Comparison of ENCODE assay signal across 27 mouse cellular contexts in the genomic region with DNA sequence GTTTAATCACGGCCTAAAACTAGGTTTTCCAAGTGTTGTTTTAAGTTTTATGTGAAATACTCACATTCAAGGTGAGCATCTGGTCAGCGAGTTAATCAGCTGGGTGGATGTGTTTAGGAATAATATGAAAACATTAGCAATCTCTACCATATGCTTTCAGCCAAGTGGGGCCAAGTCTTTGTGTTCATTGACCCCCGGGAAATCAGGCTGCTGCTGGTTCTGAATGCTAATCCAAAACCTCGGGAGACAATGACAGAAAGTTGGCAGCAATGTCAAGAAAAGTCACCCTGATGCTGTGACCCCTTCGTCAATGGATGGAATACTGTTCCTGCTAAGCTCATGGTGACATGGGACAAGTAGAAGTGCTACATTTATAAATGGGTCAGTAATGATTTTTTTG.
A peak's percentile ranks its signal among the peaks of the same experiment; 100 is the strongest.
DNase-seq lines count a peak whose midpoint lies in the region; ATAC-seq and TF ChIP-seq lines count a peak whose summit lies in the region.
"Had no signal": no experiment of that assay in that cellular context is flagged by ENCODE, and none has a peak within 500 bp of the region (broad histone marks: within the 10 kb centered on the region; RNA-seq: fewer than 3 reads in every experiment).

No protein-coding gene starts in this region.

- no peaks in the 10 kb centered on the region for H3K36me3 ChIP-seq in hindbrain, embryonic 11.5 days (ENCODE audit: control insufficient read depth, insufficient read depth, low read length)
- no peaks in the 10 kb centered on the region for H3K36me3 ChIP-seq in hindbrain, embryonic 12.5 days
- H3K36me3 ChIP-seq in midbrain, embryonic 14.5 days (ENCODE audit: control insufficient read depth, insufficient read depth, low read length) = no peaks in the 10 kb centered on the region
- no peaks in the 10 kb centered on the region for H3K36me3 ChIP-seq in midbrain, embryonic 16.5 days (ENCODE audit: control insufficient read depth, insufficient read depth, low read length)
- no peaks in the 10 kb centered on the region for H3K36me3 ChIP-seq in hindbrain, embryonic 16.5 days (ENCODE audit: control insufficient read depth, insufficient read depth, low read length)
- H3K36me3 ChIP-seq: forebrain, embryonic 10.5 days; G1E; heart, embryonic 10.5 days; heart, embryonic 13.5 days had no signal

- no peaks in the 10 kb centered on the region for H3K9me3 ChIP-seq in hindbrain, embryonic 11.5 days (ENCODE audit: control insufficient read depth, low read length)
- no peaks in the 10 kb centered on the region for H3K9me3 ChIP-seq in hindbrain, embryonic 12.5 days (replicated peaks)
- H3K9me3 ChIP-seq in midbrain, embryonic 14.5 days (ENCODE audit: control insufficient read depth, low read length) = no peaks in the 10 kb centered on the region
- no peaks in the 10 kb centered on the region for H3K9me3 ChIP-seq in midbrain, embryonic 16.5 days (replicated peaks; ENCODE audit: control insufficient read depth, low read length, poor library complexity, severe bottlenecking)
- no peaks in the 10 kb centered on the region for H3K9me3 ChIP-seq in hindbrain, embryonic 16.5 days (ENCODE audit: control insufficient read depth, low read length)
- H3K9me3 ChIP-seq: forebrain, embryonic 10.5 days; forebrain, embryonic 13.5 days; G1E; heart, embryonic 10.5 days; heart, embryonic 13.5 days had no signal

- no peak for TF ChIP-seq POLR2A in brain, embryonic 14.5 days (IDR thresholded peaks at IDR 0.05; ENCODE audit: borderline replicate concordance, extremely low read depth, insufficient read depth, insufficient read length, poor library complexity, severe bottlenecking)

- no peaks in the 10 kb centered on the region for H3K4me1 ChIP-seq in hindbrain, embryonic 11.5 days (replicated peaks; ENCODE audit: control insufficient read depth, insufficient read depth, low read length)
- H3K4me1 ChIP-seq in hindbrain, embryonic 12.5 days = 0 out of 2 replicates have a peak, but pooled peaks cover 2% of the 10 kb centered on the region
- H3K4me1 ChIP-seq in midbrain, embryonic 14.5 days (ENCODE audit: control insufficient read depth, insufficient read depth, low read length) = peaks cover 5% of the 10 kb centered on the region
- H3K4me1 ChIP-seq in midbrain, embryonic 16.5 days (ENCODE audit: control insufficient read depth, insufficient read depth, low read length) = 0 out of 2 replicates have a peak, but pooled peaks cover 3% of the 10 kb centered on the region
- H3K4me1 ChIP-seq in hindbrain, embryonic 16.5 days (ENCODE audit: control insufficient read depth, insufficient read depth, low read depth, low read length) = peaks cover 5% of the 10 kb centered on the region
- H3K4me1 ChIP-seq: heart, embryonic 10.5 days; heart, embryonic 13.5 days had no signal

- no peak for ATAC-seq in hindbrain, embryonic 11.5 days (ENCODE audit: low FRiP score)
- no peak for ATAC-seq in hindbrain, embryonic 12.5 days (ENCODE audit: low FRiP score)
- ATAC-seq in midbrain, embryonic 14.5 days (ENCODE audit: low FRiP score, low TSS enrichment) = no peak
- no peak for ATAC-seq in midbrain, embryonic 16.5 days
- ATAC-seq in hindbrain, embryonic 16.5 days = peak; percentile 77
- ATAC-seq in megakaryocyte-erythroid progenitor cell, adult 5-6 weeks (replicated peaks; ENCODE audit: low FRiP score, low TSS enrichment, poor library complexity, severe bottlenecking) = no peak
- ATAC-seq: forebrain, embryonic 13.5 days; forebrain, embryonic 16.5 days; inflammation-experienced regulatory T-cells, adult 6 months; intestine, embryonic 16.5 days; Patski had no signal

- no peak overlapping the region for H3K9ac ChIP-seq in hindbrain, embryonic 11.5 days (ENCODE audit: low read depth, low read length)
- H3K9ac ChIP-seq in hindbrain, embryonic 12.5 days = no peak overlapping the region
- no peak overlapping the region for H3K9ac ChIP-seq in midbrain, embryonic 14.5 days (replicated peaks; ENCODE audit: low read length)
- H3K9ac ChIP-seq in midbrain, embryonic 16.5 days (ENCODE audit: low read depth, low read length) = no peak overlapping the region
- H3K9ac ChIP-seq in hindbrain, embryonic 16.5 days (ENCODE audit: low read depth, low read length) = no peak overlapping the region
- H3K9ac ChIP-seq: forebrain, embryonic 13.5 days; heart, embryonic 13.5 days had no signal

- no peak for TF ChIP-seq CTCF in brain, embryonic 14.5 days (IDR thresholded peaks at IDR 0.05; ENCODE audit: borderline replicate concordance, extremely low read depth, insufficient read depth, insufficient read length)

- H3K4me3 ChIP-seq in hindbrain, embryonic 11.5 days (ENCODE audit: low read depth, low read length) = no peak overlapping the region
- no peak overlapping the region for H3K4me3 ChIP-seq in hindbrain, embryonic 12.5 days
- H3K4me3 ChIP-seq in midbrain, embryonic 14.5 days (replicated peaks; ENCODE audit: low read depth, low read length) = no peak overlapping the region
- no peak overlapping the region for H3K4me3 ChIP-seq in midbrain, embryonic 16.5 days (ENCODE audit: low read depth, low read length)
- no peak overlapping the region for H3K4me3 ChIP-seq in hindbrain, embryonic 16.5 days (ENCODE audit: low read length)
- H3K4me3 ChIP-seq: forebrain, embryonic 10.5 days; forebrain, embryonic 13.5 days; heart, adult 2 months; heart, embryonic 10.5 days; heart, embryonic 13.5 days had no signal

- no peak overlapping the region for H3K27ac ChIP-seq in hindbrain, embryonic 11.5 days (ENCODE audit: low read depth, low read length)
- H3K27ac ChIP-seq in hindbrain, embryonic 12.5 days = no peak overlapping the region
- no peak overlapping the region for H3K27ac ChIP-seq in midbrain, embryonic 14.5 days (replicated peaks; ENCODE audit: low read depth, low read length)
- no peak overlapping the region for H3K27ac ChIP-seq in midbrain, embryonic 16.5 days (ENCODE audit: low read length)
- no peak overlapping the region for H3K27ac ChIP-seq in hindbrain, embryonic 16.5 days (ENCODE audit: low read depth, low read length)
- H3K27ac ChIP-seq: forebrain, embryonic 10.5 days; forebrain, embryonic 13.5 days; heart, adult 2 months; heart, embryonic 10.5 days; heart, embryonic 13.5 days had no signal

- 70% methylated on average over 5 of the region's 5 CpGs for WGBS in hindbrain, embryonic 11.5 days
- 57% methylated on average over 5 of the region's 5 CpGs for WGBS in hindbrain, embryonic 12.5 days
- 49% methylated on average over 5 of the region's 5 CpGs for WGBS in midbrain, embryonic 14.5 days
- 48% methylated on average over 5 of the region's 5 CpGs for WGBS in midbrain, embryonic 16.5 days
- 42% methylated on average over 5 of the region's 5 CpGs for WGBS in hindbrain, embryonic 16.5 days

- DNase-seq in hindbrain, embryonic 11.5 days (ENCODE audit: low spot score) = peak; percentile 3
- peak; percentile 47 for DNase-seq in midbrain, embryonic 14.5 days
- DNase-seq in brain, embryonic 14.5 days (ENCODE audit: low read depth) = peak; percentile 51
- no peak for DNase-seq in lung, postnatal 25 days (ENCODE audit: low spot score)
- DNase-seq: adrenal gland, adult 8-10 months; adrenal gland, postnatal 25 days; B cell, adult 2 months; cerebellum, adult 18-20 months; cerebellum, adult 9-11 months; gastrocnemius, postnatal 10 days; gastrocnemius, postnatal 36 days; heart, adult 2 months; kidney, adult 18-20 months had no signal

- no peaks in the 10 kb centered on the region for H3K27me3 ChIP-seq in hindbrain, embryonic 11.5 days (ENCODE audit: control insufficient read depth, insufficient read depth, low read length)
- no peaks in the 10 kb centered on the region for H3K27me3 ChIP-seq in hindbrain, embryonic 12.5 days
- no peaks in the 10 kb centered on the region for H3K27me3 ChIP-seq in midbrain, embryonic 14.5 days (ENCODE audit: control insufficient read depth, insufficient read depth, low read length)
- H3K27me3 ChIP-seq in midbrain, embryonic 16.5 days (ENCODE audit: control insufficient read depth, insufficient read depth, low read depth, low read length) = no peaks in the 10 kb centered on the region
- H3K27me3 ChIP-seq in hindbrain, embryonic 16.5 days (replicated peaks; ENCODE audit: control insufficient read depth, insufficient read depth, low read length) = no peaks in the 10 kb centered on the region
- H3K27me3 ChIP-seq: CH12.LX; forebrain, embryonic 13.5 days; heart, embryonic 13.5 days; Patski had no signal

- no peak overlapping the region for H3K4me2 ChIP-seq in hindbrain, embryonic 11.5 days (replicated peaks; ENCODE audit: low read depth, low read length)
- H3K4me2 ChIP-seq in hindbrain, embryonic 12.5 days (replicated peaks) = no peak overlapping the region
- H3K4me2 ChIP-seq in midbrain, embryonic 14.5 days (ENCODE audit: low read length) = no peak overlapping the region
- no peak overlapping the region for H3K4me2 ChIP-seq in midbrain, embryonic 16.5 days (ENCODE audit: low read length)
- H3K4me2 ChIP-seq in hindbrain, embryonic 16.5 days (ENCODE audit: low read length) = no peak overlapping the region
- H3K4me2 ChIP-seq: forebrain, embryonic 13.5 days; heart, embryonic 13.5 days had no signal
